Mouse (Mus musculus): ENCODE results near the gene Pdlim1.
"Not testable (repeated sequence)": the region's sequence is repeated elsewhere in the genome, so short reads cannot be mapped to it uniquely, and the experiment has no call there.

Gene Pdlim1

DNA sequence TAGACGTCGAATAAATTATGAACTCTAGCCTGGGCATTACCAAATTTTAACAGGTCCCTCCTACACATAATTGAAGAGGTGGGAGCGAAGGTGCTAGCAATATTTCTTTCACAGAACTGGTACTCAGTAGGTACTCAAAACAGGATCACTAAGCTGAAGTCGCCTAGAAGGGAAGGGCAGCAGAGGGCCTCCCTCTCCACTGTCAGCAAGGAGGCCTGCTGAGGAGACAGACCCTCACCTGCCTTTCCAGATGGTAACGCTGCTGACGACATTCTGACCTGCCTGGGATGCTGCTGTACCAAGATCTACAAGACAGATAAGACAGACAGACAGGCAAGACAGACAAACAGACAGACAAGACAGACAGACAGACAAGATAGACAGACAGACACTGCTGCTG, 31.3 kb downstream of the Pdlim1 start:
- no peak for DNase-seq

DNA sequence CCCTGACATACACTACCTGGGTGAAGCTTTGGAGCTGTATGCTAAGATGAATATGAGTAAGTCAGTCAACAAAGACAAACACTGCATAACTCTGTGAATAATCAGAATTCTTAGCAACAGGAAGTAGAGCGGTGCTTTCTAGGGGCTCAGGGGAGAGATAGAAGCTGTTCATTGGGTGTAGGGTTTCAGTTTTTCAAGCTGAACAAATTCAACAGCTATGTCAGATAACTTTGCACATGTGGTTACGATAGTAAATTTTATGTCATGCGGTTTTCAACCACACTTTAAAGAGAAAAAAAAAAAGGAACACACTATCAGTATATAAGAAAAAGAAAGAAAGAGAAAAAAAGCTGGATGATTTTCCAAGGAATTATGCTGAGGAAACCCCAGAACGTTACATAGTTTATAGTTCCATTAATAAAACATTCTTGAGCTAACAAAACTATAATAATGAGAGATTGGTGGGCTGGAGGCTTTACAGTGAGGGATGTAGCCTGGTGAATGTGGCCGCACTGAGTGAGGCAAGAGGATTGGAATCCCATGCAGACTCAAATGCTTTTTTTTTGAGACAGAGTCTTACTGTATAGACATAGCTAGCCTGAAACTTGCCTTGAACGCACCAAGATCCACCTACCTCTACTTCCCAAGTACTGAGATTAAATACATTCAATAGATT, 33.3 kb downstream of the Pdlim1 start:
- DNase-seq, result no peak

DNA sequence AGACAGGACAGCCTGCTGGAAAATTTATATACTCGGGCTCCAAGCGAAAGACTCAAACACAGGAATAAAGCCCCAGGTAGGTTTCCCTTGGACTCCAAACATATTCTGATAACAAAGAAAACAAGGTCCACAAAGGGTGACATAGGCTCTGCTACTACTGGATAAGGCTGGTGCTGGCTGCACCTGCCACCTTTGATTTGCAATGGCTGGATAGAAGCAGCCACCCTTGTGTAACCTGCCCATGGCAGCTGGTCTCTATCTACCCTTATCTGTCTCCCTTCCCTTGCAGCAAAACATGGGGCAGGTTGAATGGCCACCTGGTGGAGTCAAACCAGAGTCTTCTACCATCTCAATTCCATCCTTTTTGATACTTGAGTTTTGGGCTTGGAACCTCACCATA, 39.1 kb downstream of the Pdlim1 start:
- no peak for DNase-seq

DNA sequence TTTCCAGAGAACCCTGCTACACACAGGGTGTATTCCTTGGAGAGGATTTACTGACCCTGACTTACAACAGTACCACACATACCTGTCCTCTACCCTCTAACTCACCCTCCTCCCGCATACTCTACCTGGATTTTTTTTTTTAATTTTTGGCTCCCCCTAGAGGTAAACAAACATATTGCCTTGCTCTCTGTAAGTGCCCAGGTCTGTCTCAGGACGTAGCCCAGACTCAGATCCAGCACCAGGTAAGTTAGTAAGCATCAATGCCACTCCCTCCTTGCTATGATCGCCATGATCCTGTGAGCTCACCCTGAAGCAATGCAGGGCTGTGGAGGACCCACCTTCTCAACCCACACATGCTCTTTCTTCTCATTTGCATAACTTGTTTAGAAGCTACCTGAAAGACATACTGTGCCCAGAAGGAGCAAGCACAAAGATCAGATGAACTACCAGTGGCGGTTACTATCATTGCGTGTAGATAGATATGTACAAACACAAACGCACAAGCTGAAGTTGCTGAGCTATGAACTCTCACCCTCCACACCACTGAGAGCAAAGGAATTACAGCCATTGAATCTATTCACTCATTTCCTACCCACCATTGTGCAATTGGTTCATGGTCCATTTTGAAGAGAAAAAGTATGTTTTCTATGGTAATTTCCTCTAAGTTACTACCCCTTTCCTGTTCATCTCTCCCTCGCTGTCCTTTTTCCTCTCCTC, 39.7 kb downstream of the Pdlim1 start:
- DNase-seq, result no peak

DNA sequence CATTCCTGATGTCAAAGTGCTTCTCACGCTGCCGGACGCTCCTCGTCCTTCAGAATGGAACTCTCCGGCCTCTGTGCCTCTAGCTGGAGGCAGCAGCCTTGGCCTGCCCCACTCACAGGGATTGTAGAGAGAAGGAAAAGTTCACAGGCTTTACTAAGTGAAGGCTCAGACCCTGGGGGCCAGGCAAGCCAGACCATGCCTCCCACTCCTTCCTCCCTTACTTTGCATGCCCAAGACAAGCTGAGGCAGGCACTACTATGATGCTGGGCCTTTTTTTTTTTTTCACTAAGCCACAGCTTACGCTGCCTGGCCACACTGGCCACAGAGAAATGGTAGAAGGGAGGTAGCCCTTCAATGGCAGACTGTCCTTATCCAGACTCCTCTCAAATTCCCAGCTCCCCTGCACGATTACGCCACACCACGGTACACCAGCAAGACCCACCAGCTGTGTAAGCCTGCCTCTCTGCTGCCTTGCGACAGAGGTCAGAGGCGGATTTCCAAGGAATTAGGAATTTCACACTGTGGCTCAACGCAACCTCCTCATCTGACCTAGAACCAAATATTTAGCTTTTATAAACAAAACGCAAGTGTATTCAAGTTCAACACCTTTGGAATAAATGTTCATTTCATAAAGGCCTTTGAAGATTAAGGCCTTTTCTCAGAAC, 40.4 kb downstream of the Pdlim1 start:
- DNase-seq, result no peak

DNA sequence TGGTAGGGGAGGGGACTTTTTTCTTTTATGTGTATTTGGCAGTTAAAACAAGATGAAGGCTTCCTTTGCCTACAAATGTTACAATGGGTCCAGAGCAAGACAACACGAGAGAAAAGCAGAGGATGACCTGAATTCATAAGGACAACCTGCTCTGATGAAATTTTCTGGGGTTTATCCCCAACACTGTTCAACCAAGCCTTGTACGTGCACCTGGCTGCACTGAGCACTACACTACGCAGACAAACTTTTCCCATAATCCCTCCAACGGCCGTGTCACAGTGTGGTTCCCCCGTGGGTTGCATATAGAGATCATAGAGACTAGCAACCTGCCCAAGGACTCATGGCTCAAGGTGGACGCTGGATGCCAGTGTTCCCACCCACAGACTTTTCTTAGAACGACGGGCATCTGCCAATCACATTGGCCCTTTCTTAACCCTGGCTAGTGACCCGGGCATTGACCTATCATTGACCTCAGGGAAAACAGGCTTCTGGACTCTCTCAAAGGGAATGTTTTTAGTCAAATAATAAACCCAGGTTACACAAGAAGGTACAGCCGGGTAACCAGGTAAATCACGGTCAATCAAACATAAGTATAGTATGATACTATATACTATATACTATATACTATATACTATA, 45.0 kb downstream of the Pdlim1 start:
- DNase-seq, result no peak

DNA sequence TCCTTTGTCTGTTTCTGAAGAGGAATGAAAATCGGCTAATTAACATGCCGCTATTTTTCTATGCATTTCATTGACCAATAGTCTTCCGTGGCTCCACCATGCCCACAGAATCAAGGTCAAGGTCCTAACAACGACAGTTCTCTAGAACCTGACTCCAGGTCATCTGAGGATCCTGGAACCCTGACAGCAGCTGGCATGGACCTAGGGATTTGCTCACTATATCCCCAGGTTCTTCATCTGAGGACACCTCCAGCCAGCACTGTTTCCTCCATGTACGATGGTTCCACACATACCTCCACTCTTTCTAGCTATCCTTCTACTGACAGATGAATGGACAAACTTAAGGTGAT, 45.9 kb downstream of the Pdlim1 start:
- DNase-seq, result no peak

DNA sequence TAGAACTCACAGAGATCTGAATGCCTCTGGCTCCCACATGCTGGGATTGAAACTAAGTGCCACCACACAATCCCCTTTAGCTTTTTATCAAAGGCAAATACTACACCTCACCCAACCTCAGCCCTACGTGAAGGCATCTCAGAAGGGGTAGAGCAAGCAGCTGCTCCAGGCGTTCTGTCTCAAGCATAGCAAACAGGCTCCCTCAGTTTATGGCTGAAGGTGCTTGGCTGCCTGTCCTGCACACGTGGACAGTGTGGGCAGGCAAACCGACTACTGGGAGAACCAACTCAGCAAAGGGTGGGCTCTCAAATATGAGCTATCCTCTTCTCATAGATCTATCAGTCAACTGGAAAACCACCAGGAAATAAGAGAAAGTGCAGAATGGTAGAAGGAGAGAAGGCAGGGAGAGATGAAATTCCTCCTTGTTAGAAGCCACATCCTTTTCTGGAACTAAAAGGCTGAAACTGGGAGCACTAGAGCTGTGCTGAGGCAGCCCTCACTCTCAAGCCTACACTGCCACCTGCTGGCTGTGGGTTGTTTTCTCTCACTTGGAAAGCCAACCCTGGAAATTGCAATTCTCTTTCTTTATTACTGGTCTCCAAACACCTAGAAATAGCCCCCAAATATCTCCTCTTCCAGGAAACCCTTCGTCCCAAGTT, 46.4 kb downstream of the Pdlim1 start:
- DNase-seq, result peak; percentile 64 to 67

DNA sequence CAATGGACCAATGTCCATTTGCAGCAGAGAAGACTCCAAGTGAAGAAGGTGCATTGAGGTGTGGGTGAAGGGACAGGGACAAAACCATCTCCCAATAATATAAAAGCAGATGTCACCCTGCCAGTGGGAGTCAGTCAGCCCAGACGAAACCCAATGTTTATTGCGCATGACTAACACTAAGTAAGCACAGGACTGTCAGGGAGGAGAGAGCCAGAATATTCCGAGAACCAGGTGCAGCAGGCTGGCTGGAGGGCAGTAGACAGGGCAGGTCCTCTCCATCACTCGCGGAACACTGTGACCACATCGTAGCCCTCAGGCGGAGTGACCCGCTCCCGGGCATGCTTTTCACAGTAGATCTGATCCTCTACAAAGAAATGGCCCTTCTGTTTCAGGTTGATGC, 49.3 kb downstream of the Pdlim1 start:
- not testable (repeated sequence) for DNase-seq

DNA sequence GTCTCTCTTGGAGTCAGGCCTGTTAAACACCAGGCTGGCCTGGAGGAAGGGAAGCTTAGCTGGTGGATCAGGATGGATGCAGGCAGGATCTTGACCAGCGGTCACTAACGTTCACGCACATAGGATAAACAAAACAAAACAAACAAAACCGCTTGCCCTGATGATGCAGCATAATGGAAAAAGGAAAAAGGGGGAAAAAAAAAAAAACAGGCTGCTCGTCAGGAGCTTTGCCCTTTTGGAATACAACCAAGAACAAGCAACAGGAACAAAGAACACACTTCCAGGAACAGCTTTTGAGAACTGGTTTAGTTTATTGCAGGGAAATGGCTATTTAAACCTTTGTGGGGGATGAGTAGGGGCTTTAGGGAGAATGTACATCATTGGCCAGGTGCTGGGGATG, 50.8 kb downstream of the Pdlim1 start:
- no peak for DNase-seq

DNA sequence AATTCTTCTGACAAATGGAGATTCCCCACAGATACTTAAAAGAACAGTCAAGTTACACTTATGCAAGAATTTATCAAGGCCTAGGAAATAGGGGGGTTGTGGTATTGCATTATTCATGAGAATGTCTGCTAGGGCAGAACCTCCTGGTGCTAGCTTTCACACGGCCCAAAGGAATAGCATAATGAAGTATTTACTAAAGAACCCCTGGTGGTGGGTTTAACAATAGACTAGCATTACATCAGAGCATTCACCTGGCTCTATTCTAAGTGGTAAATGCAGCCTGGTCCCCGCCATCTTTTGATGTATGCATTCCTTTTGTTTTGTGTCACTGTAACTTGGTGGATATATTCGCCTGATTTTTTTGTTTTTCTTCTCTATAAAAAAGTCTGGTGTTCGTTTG, 68.7 kb downstream of the Pdlim1 start:
- not testable (repeated sequence) for DNase-seq

DNA sequence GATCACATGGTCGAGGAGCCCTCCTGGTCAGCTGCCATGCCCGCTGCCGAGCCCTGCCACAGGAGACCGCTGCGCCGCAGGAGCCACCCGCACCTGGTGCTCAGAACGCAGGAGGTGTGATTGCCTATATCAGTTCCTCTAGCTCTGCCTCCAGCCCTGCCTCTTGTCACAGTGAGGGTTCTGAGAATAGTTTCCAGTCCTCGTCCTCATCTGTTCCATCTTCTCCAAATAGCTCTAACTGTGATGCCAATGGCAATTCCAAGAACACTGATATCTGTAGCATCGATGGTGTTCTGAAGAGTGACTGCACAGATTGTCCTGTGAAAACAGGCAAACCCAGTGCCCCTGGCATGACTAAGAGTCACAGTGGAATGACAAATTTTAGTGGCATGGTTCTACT, 81.0 kb downstream of the Pdlim1 start:
- no peak for DNase-seq

DNA sequence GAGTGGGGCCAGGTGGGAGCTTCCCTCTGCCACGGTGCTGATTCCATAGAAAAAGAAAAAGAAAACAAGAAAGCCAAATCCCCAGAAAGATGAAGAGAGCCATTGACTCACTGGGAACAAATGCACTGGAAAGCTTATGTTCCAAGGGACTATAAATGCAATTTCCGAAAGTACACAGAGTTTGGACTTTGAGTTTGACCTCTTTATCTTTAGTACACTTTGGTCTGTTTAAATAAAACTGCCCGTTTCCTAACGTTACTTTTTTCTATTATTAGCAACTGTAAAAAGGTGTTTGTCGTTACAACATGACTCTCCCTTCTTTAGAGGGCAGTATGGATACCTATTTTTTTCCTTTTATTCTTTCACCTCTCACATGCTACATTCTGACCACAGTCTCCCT, 84.5 kb downstream of the Pdlim1 start, which contains the start of gene Cyp2c70:
Gene Cyp2c70 (minus strand): TSS at position 174 of the 400 bp plus-strand sequence.
- DNase-seq, result no peak

DNA sequence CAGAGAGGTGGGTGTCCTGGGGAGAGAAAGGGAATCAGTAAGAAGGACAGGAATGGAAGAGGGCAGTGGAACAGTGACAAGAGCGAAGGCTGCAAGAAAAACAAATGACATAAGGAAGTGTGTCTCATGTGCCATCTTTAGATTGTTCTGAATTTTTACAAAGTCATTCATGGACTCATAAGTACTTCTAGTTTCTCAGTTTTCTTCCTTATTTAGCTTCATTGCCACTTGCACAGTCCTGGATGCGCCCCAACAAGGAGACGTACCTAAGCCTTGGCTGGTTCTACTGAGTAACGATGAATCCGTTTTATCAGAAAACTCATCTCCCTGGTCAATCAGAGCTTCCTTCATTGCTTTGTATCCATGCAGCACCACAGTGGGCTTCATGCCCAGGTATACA, 88.0 kb downstream of the Pdlim1 start:
- no peak for DNase-seq

DNA sequence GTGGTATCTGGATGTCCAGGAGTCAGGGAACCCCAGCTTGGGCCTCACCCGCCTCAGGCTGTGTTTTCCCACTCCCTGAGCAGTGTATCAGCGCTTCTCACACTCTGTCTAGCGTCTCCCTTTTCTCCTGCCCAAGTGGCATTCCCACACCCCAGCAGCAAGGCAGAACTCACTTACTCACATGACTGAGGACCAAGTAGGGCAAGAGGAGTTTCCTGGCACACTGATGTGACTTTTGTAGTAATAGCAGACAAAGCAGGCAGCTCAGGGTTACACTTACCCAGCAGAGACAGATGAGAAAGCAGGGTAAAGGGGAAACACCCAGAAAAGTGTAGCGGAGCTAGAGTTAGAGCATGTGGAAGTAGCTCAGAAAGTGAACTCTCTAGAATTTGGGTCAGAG, 93.3 kb downstream of the Pdlim1 start:
- DNase-seq, result no peak
